Mouse (Mus musculus) lung, postnatal 36 days (tissue): Measurements from ENCODE around the gene Adgrb2.

Experiments
- DNase-seq: peaks from one replicate; pipeline ENCODE4 v3.0.0; 2022; ENCODE audit warnings: mixed read lengths

Adgrb2 gene

DNA sequence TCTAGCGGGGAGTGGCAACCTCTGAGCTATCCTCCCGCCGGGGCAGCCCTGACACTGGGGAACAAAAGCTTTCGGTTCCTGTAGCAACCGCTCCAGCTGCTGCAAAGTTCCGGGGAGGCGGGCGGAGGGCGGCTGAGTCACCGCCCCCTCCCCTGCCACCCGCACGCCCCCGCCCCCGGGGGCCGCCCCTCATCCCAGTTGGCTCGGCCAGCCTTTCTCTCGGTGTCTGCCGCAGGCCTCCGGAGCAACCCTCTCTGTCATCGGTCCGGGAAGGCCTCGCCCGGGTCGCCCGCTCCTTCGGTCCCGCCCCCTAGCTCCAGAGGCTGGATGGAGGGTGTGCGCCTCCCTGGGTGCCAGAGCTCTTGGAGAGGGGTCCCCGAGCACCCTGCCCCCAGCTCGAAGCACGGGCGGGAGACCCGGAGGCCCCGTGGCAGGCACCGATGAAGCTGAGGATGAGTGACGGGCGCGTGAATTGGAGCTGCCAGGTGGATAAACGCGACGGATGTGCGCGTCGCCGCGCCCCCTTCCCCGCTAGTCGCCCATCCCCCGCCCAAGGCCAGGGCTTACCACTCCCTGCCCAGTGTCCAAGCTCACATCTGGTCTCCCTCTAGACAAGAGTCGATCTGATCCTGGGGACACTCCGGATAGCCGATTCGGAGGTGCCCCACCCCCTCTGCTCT lies 3.3 kb downstream of the Adgrb2 start:
- peak; percentile 43 for DNase-seq

DNA sequence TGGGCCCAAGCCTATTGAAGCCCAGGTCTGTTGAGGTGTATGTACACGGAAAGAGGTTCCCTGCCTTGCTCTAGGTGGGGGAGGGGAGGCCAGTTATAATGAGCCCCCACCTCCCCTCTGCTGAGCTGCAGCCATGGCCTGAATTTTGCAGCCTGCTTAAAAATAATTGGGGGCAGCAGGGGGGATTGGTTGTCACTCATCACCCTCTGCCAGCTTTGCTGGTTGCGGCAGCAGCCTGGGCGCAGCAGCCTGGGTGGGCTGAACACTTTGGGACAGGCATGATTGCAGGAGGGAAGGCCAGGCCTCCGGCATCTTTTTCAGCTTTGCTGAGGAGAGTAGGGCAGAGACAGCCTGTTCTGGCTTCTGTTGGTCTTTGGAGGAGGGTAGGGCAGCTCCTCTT lies 5.3 kb downstream of the Adgrb2 start:
- DNase-seq = no peak

- no peak for DNase-seq
These were observed 8.1 kb downstream of the Adgrb2 start for GRCm38 (mm10) chr4:129992720-129993119.

GRCm38 (mm10) chr4:129993213-129993612 lies 8.5 kb downstream of the Adgrb2 start:
- DNase-seq = no peak

- no peak for DNase-seq
These were observed 9.4 kb downstream of the Adgrb2 start for GRCm38 (mm10) chr4:129993944-129994695.

- no peak for DNase-seq
These were observed 10.1 kb downstream of the Adgrb2 start for GRCm38 (mm10) chr4:129994728-129995127.

- no peak for DNase-seq
These were observed 10.6 kb downstream of the Adgrb2 start for GRCm38 (mm10) chr4:129995255-129995654.

DNA sequence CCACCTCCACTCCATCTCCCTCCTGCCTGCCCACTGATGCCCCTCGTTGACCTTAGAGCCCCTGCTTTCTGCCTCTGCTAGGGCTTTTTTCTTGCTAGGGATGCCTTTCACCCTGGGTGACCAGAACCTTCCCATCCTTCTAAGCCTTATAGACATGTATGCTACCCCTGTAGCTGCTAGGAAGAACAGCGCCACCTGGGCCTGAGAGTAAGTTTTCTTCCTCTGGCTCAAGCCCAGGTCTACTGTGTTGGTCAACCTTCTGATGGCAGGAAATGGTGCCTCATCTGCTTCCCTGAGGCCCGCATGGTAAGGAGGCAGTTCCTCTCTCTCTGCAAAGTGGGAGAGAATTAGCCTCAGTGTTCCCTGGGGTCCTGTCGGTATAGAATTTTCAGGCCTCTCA lies 11.3 kb downstream of the Adgrb2 start:
- DNase-seq = no peak

GRCm38 (mm10) chr4:129998124-129998523 lies 13.5 kb downstream of the Adgrb2 start:
- DNase-seq = no peak

DNA sequence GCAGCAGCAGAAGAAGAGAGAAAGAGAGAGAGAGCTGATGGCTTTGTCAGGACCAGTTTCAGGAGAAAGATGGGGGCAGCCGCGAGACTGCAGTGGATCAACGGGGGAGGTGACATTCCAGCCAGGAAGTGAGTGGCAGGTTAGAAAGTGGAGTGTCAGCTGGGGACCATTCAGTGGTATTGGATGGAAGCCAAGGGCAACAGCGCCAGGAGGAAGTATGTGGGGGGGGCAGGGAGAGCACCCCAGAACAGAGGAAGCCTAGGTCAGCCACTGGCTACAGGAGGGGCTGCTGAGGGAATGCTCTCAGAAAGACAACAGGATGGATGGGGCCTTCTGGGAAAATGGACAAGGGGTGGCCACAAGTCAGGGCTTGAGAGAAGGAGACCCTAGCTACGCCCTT lies 17.0 kb downstream of the Adgrb2 start:
- DNase-seq = no peak

DNA sequence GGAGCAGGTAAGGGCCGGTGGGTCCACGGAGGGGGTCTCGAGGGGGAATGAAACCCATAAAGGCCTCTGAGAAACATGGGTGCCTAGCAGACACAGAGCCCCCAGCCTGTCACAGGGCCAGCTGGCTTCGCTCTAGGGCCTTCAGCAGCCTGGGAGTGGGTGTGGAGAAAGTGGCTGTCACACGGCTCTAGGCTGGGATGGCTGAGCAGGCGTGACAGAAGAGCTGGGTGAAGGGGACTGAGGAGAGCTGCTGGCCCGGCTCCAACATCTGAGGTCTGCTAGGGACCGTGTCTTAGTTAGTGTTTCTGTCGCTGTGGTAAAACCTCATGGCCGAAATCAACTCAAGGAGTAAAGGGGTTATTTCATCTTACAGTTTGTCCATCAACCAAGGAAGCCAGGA lies 17.5 kb downstream of the Adgrb2 start:
- DNase-seq = no peak

DNA sequence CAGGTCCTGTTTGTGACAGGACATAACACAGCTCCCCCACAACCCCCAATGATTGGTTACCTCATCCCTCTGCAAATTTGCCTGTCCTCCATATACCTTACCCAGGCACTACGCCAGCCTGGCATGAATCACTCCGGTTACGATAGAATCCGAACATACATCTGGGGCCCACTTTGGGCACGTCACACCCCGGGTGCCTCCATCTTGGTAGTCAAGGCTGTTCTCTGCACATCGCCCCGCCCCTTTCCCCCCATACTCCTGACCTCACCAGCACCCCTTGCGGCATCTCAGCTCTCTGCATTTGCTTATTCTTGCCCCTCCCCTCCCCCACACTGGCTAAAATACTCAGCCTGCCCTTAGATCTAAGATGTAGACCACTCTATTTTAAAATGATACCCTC lies 20.9 kb downstream of the Adgrb2 start:
- peak; percentile 18 for DNase-seq

- no peak for DNase-seq
These were observed 21.9 kb downstream of the Adgrb2 start for GRCm38 (mm10) chr4:130006533-130006932.

GRCm38 (mm10) chr4:130009043-130009442 lies 24.4 kb downstream of the Adgrb2 start:
- DNase-seq = no peak

GRCm38 (mm10) chr4:130010723-130011122 lies 26.1 kb downstream of the Adgrb2 start:
- no peak for DNase-seq

- DNase-seq = no peak
These were observed 27.6 kb downstream of the Adgrb2 start for GRCm38 (mm10) chr4:130012234-130012633.

DNA sequence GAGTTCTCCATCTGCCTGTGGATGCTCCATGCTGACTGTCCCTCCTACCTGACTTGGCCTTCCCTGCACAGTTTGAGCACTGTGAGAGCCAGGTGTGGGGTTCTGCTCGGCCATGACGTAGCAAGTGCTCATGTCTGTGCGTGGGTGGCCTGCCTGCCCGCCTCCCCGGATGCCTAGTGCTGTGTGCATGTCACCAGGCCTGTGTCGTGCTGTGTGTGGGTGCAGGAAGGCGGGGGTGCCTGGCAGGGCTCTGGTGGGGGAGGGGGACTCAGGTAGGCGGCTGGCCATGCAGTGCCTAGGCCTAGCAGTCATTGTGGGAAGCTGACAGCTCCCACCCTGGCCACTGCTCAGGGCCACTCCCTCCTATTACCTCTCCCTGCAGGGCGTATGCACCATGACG lies 28.4 kb downstream of the Adgrb2 start:
- no peak for DNase-seq

GRCm38 (mm10) chr4:130016010-130016409 lies 31.3 kb downstream of the Adgrb2 start:
- DNase-seq = no peak

- DNase-seq = no peak
These were observed 32.5 kb downstream of the Adgrb2 start for GRCm38 (mm10) chr4:130017036-130017674.

- DNase-seq = peak; percentile 7
These were observed 38.3 kb downstream of the Adgrb2 start for GRCm38 (mm10) chr4:130022952-130023351.

GRCm38 (mm10) chr4:130023511-130024231 lies 39.0 kb downstream of the Adgrb2 start:
- no peak for DNase-seq

DNA sequence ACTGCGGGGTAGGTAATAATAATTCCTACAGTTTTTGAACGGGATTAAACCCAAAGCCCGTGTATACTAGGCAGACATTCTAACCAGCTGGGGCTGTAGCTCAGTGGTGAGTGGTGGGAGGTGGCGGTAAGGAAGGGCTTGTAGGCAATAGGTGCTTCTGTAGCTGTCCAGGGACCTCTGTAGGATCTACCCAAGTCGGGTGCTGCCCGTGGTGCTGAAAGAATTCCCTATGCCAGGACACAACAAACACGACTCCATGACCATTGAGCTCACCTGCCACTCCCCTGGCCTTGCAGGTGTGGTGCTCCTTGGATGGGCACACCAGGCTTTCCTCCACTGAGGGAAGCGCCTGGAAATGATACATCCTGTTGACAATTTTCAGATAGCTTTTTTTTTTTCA lies 40.9 kb downstream of the Adgrb2 start:
- DNase-seq = no peak

DNA sequence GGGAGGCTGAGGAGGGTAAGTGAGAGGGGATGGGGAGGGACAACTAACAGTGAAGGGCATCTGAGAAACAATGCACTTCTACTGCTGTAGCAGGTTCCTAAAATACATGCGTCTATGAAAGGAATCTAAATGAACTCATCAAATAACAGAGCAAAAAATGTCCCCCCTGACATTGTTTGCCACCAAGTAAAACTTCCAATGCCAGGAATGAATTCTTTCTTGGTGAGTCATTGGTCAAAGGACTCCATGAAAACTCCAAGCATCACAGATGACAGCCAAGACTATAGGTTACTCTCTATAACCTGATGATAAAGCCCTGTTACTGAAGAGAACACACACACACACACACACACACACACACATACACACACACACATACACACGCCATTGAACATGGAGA lies 46.5 kb downstream of the Adgrb2 start:
- no peak for DNase-seq
